Mouse (Mus musculus): ENCODE results near the gene Ctsz.
A peak's percentile ranks its signal among the peaks of the same experiment; 100 is the strongest.

The Ctsz gene

GRCm38 (mm10) chr2:174438737-174439449, at the start of gene Ctsz:
Ctsz (minus strand) TSS chr2:174439039.
- no peak for DNase-seq (ENCODE audit: low spot score in 2 of 2)

- DNase-seq (ENCODE audit: low spot score in 2 of 2): no peak
These were observed 48.2 kb upstream of the Ctsz start for GRCm38 (mm10) chr2:174487005-174487404.

- DNase-seq (ENCODE audit: low spot score in 2 of 2): no peak
These were observed 39.9 kb upstream of the Ctsz start for GRCm38 (mm10) chr2:174478746-174479145.

- no peak for DNase-seq (ENCODE audit: low spot score in 2 of 2)
These were observed 38.9 kb upstream of the Ctsz start for GRCm38 (mm10) chr2:174477543-174478319.

- no peak for DNase-seq (ENCODE audit: low spot score in 2 of 2)
These were observed 34.7 kb upstream of the Ctsz start for GRCm38 (mm10) chr2:174473550-174473927.

GRCm38 (mm10) chr2:174472818-174473549, 34.1 kb upstream of the Ctsz start, which contains the start of gene Prelid3b:
Prelid3b (minus strand) TSS chr2:174473081.
- DNase-seq (ENCODE audit: low spot score in 2 of 2): peak; percentile 97 to 99

- DNase-seq (ENCODE audit: low spot score in 2 of 2): no peak
These were observed 33.6 kb upstream of the Ctsz start for GRCm38 (mm10) chr2:174472407-174472806.

- no peak for DNase-seq (ENCODE audit: low spot score in 2 of 2)
These were observed 32.1 kb upstream of the Ctsz start for GRCm38 (mm10) chr2:174470786-174471405.

GRCm38 (mm10) chr2:174470333-174470732, 31.5 kb upstream of the Ctsz start:
- no peak for DNase-seq (ENCODE audit: low spot score in 2 of 2)

- DNase-seq (ENCODE audit: low spot score in 2 of 2): peak; percentile 93 to 96
These were observed 25.1 kb upstream of the Ctsz start, which contains the start of gene Atp5e for GRCm38 (mm10) chr2:174463789-174464523. Atp5e (minus strand) TSS chr2:174464105.

- DNase-seq (ENCODE audit: low spot score in 2 of 2): peak; percentile 13 to 23
These were observed 24.5 kb upstream of the Ctsz start for GRCm38 (mm10) chr2:174463370-174463769.

- no peak for DNase-seq (ENCODE audit: low spot score in 2 of 2)
These were observed 20.5 kb upstream of the Ctsz start for GRCm38 (mm10) chr2:174459365-174459764.

- DNase-seq (ENCODE audit: low spot score in 2 of 2): no peak
These were observed 14.8 kb upstream of the Ctsz start for GRCm38 (mm10) chr2:174453681-174454080.

GRCm38 (mm10) chr2:174450353-174450752, 11.5 kb upstream of the Ctsz start, which contains the start of gene Tubb1:
Tubb1 (plus strand) TSS chr2:174450695.
- no peak for DNase-seq (ENCODE audit: low spot score in 2 of 2)

GRCm38 (mm10) chr2:174448405-174448804, 9.6 kb upstream of the Ctsz start:
- DNase-seq (ENCODE audit: low spot score in 2 of 2): no peak

- DNase-seq (ENCODE audit: low spot score in 2 of 2): no peak
These were observed 8.1 kb upstream of the Ctsz start for GRCm38 (mm10) chr2:174446905-174447304.

GRCm38 (mm10) chr2:174446492-174446891, 7.7 kb upstream of the Ctsz start:
- DNase-seq (ENCODE audit: low spot score in 2 of 2): no peak

- DNase-seq (ENCODE audit: low spot score in 2 of 2): no peak
These were observed 6.2 kb upstream of the Ctsz start for GRCm38 (mm10) chr2:174445018-174445417.

- DNase-seq (ENCODE audit: low spot score in 2 of 2): no peak
These were observed 5.5 kb upstream of the Ctsz start for GRCm38 (mm10) chr2:174444359-174444758.

- DNase-seq (ENCODE audit: low spot score in 2 of 2): no peak
These were observed 4.2 kb upstream of the Ctsz start for GRCm38 (mm10) chr2:174443046-174443445.

GRCm38 (mm10) chr2:174442460-174442859, 3.6 kb upstream of the Ctsz start:
- DNase-seq (ENCODE audit: low spot score in 2 of 2): no peak
